Mouse (Mus musculus) embryonic facial prominence, embryonic 11.5 days (tissue): ENCODE measurements around the gene Dap3. TPM values are rescaled to one million over a fixed set of nuclear protein-coding genes. Genes with fewer than 3 reads are reported as not detected.
"Not testable (repeated sequence)": the region's sequence is repeated elsewhere in the genome, so short reads cannot be mapped to it uniquely, and the experiment has no call there.

Experiments
- ATAC-seq: fragments of 200-750 bp; cut with Nextera tagmentation; replicated peaks from 2 replicates; pipeline ENCODE4 v1.8.0; 2017; ENCODE audit warnings: low read depth; ENCODE audit not compliant: insufficient number of reproducible peaks, low FRiP score, low TSS enrichment
- DNase-seq: peaks from one replicate; pipeline ENCODE4 v3.0.0-alpha.2; 2015; ENCODE audit warnings: low spot score
- H3K27ac ChIP-seq: fragments of 300-500 bp; sonication (generic); replicated peaks from 2 replicates; pipeline ENCODE4 v1.5.1; 2014; ENCODE audit warnings: mild to moderate bottlenecking, low read depth, low read length, control low read depth
- H3K27me3 ChIP-seq: fragments of 300-500 bp; sonication (generic); 2 replicates; pipeline ENCODE4 v1.6.1; 2014; ENCODE audit warnings: mild to moderate bottlenecking, low read length, moderate library complexity, mixed read lengths; ENCODE audit not compliant: control insufficient read depth, insufficient read depth
- H3K36me3 ChIP-seq: fragments of 300-500 bp; sonication (generic); replicated peaks from 2 replicates; pipeline ENCODE4 v1.6.1; 2014; ENCODE audit warnings: low read depth, mild to moderate bottlenecking, low read length, moderate library complexity, mixed read lengths; ENCODE audit not compliant: control insufficient read depth, insufficient read depth
- H3K4me1 ChIP-seq: fragments of 300-500 bp; sonication (generic); 2 replicates; pipeline ENCODE4 v1.6.1; 2014; ENCODE audit warnings: low read length, mixed read lengths; ENCODE audit not compliant: control insufficient read depth, insufficient read depth
- H3K4me2 ChIP-seq: fragments of 300-500 bp; sonication (generic); 2 replicates; pipeline ENCODE4 v1.6.1; 2014; ENCODE audit warnings: low read depth, mild to moderate bottlenecking, control low read depth, low read length, moderate library complexity
- H3K4me3 ChIP-seq: fragments of 300-500 bp; sonication (generic); 2 replicates; pipeline ENCODE4 v1.5.1; 2014; ENCODE audit warnings: low read depth, low read length, control low read depth
- H3K9ac ChIP-seq: fragments of 300-500 bp; sonication (generic); replicated peaks from 2 replicates; pipeline ENCODE4 v1.6.1; 2014; ENCODE audit warnings: mild to moderate bottlenecking, control low read depth, low read length
- H3K9me3 ChIP-seq: fragments of 300-500 bp; sonication (generic); replicated peaks from 2 replicates; pipeline ENCODE4 v1.6.1; 2016; ENCODE audit warnings: mild to moderate bottlenecking, low read length, inconsistent platforms, mixed read lengths; ENCODE audit not compliant: control insufficient read depth
- WGBS: fragments of 180-500 bp; shearing (Covaris S2); extraction: QIAGEN DNeasy Blood & Tissue Kit; methylation state at CpG from one replicate; pipeline ENCODE4 v1.1.7; 2014; 5-methylcytosine and 5-hydroxymethylcytosine counted together
- polyA plus RNA-seq: library from polyadenylated mRNA; unstranded; fragments of >200 nt; fragmentation: Nextera tagmentation; extraction: Ambion mirVana; gene quantifications from 2 replicates; pipeline ENCODE4 v1.2.1, GENCODE M21; 2014

The Dap3 gene
- polyA plus RNA-seq, result 171 and 173 TPM in 2 replicates

DNA sequence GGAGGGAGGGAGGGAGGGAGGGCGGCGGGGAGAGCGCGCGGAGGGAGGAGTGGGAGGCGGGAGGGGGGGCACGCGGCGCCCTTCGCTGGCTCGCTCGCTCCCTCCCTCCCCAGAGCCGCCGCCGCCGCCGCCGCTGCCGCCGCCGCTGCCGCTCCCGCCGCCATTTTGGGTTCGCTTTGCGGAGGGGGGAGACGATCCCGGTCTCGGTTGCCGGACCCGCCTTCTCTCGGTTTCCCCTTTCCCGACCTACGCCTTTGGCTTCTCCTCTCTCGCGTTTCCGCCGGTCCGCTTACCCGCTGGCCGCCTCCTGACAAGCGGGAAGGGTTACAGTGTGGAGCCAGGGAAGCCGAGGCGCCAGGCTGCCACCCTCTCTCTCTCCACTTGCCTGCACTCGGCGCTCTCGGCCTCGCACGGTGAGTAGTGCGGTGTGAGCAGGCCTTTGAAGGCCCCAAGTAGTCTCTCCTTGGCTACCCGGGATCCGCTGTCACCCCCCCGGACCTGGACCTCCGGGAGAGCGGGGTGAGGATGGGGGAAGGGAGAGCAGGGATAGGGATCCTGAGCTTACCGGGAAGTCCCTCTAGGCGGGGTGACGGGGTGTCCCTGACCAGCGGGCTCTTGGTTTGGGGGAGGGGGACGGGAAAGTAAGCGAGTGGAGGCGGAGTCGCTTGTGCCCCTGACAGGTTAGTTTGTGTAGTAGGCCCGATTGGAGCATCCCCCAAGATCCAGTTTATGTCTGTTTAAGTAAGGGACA lies at the start of gene Dap3, which contains the start of gene Ash1l:
TSS of gene Dap3 (minus strand) at position 606 of the 751 bp plus-strand sequence.
TSS of gene Ash1l (plus strand) at position 47 of the 751 bp plus-strand sequence.
- ATAC-seq, result peak; percentile 82
- Histone ChIP-seq H3K27ac (peak within 1 kb of the TSS; percentile 99), H3K27me3 (no peaks in the 10 kb centered on the region), H3K9ac (peak within 1 kb of the TSS; percentile 95), H3K9me3 (no peaks in the 10 kb centered on the region), H3K4me2 (peak within 1 kb of the TSS; percentile 59), H3K4me3 (peak within 1 kb of the TSS; percentile 88), H3K36me3 (no peaks in the 10 kb centered on the region), H3K4me1 (no peaks in the 10 kb centered on the region)
- WGBS, result 1% methylated on average over 45 of the region's 64 CpGs
- peak; percentile 74 for DNase-seq

GRCm38 (mm10) chr3:88992793-88993192 lies 41.8 kb upstream of the Dap3 start:
- Histone ChIP-seq H3K9me3 (no peaks in the 10 kb centered on the region), H3K36me3 (no peaks in the 10 kb centered on the region), H3K4me3 (no peak overlapping the region), H3K4me2 (no peak overlapping the region), H3K27me3 (no peaks in the 10 kb centered on the region), H3K27ac (no peak overlapping the region), H3K4me1 (no peaks in the 10 kb centered on the region), H3K9ac (no peak overlapping the region)
- ATAC-seq (no peak), DNase-seq (no peak)
- WGBS, result 89% methylated on average over 2 of the region's 2 CpGs

DNA sequence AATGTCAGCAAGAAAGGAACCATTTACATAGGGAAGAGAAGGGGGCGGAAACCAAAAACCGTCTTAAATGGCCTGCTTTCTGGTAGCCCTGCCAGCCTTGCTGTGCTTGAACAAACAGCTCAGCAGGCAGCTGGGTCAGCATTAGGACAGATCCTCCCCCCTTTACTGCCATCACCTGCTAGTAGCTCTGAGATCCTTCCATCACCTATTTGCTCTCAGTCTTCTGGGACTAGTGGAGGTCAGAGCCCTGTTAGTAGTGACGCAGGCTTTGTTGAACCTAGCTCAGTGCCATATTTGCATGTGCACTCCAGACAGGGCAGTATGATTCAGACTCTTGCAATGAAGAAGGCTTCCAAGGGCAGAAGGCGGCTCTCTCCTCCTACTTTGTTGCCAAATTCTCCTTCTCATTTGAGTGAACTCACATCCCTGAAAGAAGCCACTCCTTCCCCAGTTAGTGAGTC lies 33.0 kb upstream of the Dap3 start:
- Histone ChIP-seq H3K27ac (no peak overlapping the region), H3K9ac (no peak overlapping the region), H3K27me3 (no peaks in the 10 kb centered on the region), H3K4me1 (no peaks in the 10 kb centered on the region), H3K36me3 (no peaks in the 10 kb centered on the region; the same call in 1 of the 2 replicates), H3K4me3 (no peak overlapping the region), H3K4me2 (no peak overlapping the region), H3K9me3 (no peaks in the 10 kb centered on the region)
- ATAC-seq (no peak), DNase-seq (no peak)
- 71% methylated on average over 4 of the region's 4 CpGs for WGBS

DNA sequence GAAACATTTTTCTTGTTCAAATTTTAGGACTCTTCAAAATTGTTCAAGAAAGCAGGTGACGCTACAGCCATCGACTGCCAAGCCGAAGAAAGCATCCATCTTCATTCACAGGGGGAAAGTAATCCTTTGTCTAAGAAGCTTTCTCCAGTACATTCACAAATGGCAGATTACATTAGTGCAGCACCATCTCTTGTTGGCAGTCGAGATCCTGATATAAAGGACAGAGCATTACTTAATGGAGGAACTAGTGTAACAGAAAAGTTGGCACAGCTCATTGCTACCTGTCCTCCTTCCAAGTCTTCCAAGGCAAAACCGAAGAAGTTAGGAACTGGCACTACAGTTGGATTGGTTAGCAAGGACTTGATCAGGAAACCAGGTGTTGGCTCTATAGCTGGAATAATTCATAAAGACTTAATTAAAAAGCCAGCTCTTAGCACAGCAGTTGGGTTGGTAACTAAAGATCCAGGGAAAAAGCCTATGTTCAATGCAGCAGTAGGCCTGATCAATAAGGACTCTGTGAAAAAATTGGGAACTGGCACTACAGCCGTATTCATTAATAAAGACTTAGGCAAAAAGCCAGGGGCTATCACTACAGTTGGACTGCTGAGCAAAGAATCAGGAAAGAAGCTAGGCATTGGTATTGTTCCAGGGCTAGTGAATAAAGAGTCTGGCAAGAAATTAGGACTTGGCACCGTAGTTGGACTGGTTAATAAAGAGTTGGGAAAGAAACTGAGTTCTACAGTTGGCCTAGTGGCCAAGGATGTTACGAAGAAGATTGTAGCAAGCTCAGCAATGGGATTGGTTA lies 30.4 kb upstream of the Dap3 start:
- Histone ChIP-seq H3K4me1 (no peaks in the 10 kb centered on the region), H3K9ac (no peak overlapping the region), H3K27me3 (no peaks in the 10 kb centered on the region), H3K9me3 (no peaks in the 10 kb centered on the region), H3K4me3 (no peak overlapping the region), H3K36me3 (no peaks in the 10 kb centered on the region; the same call in 1 of the 2 replicates), H3K27ac (no peak overlapping the region), H3K4me2 (no peak overlapping the region)
- 94% methylated on average over 8 of the region's 8 CpGs for WGBS
- DNase-seq, result no peak
- ATAC-seq, result no peak

- no peaks in the 10 kb centered on the region; the same call in 1 of the 2 replicates for H3K36me3 ChIP-seq
- no peaks in the 10 kb centered on the region for H3K27me3 ChIP-seq
- no peak overlapping the region for H3K27ac ChIP-seq
- H3K4me3 ChIP-seq, result no peak overlapping the region
- H3K9me3 ChIP-seq, result no peaks in the 10 kb centered on the region
- no peaks in the 10 kb centered on the region for H3K4me1 ChIP-seq
- ATAC-seq (no peak), DNase-seq (no peak)
- H3K9ac ChIP-seq, result no peak overlapping the region
- WGBS, result 94% methylated on average over 2 of the region's 2 CpGs
- H3K4me2 ChIP-seq, result no peak overlapping the region
Observed at GRCm38 (mm10) chr3:88975012-88975411, 24.0 kb upstream of the Dap3 start.

DNA sequence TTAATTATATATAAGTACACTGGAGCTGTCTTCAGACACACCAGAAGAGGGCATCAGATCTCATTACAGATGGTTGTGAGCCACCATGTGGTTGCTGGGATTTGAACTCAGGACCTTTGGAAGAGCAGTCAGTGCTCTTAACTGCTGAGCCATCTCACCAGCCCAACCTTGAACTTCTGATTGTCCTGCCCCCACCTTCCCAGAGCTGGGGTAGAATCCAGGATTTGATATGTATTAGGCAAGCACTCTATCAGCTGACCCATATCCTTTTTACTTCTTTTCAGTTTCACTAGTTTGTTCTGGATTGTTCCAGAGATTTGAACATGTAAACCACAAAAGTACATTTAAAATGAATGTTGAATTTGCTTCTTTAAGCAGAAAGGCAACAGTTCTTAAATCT lies 12.2 kb upstream of the Dap3 start:
- not testable (repeated sequence) for H3K36me3 ChIP-seq, H3K9ac ChIP-seq, DNase-seq, H3K4me3 ChIP-seq, H3K9me3 ChIP-seq, H3K4me1 ChIP-seq, H3K27ac ChIP-seq, ATAC-seq, H3K27me3 ChIP-seq, H3K4me2 ChIP-seq

GRCm38 (mm10) chr3:88953736-88954135 lies 2.8 kb upstream of the Dap3 start:
- no peak for ATAC-seq
- Histone ChIP-seq H3K4me1 (no peaks in the 10 kb centered on the region), H3K9ac (no peak overlapping the region), H3K4me2 (no peak overlapping the region), H3K27ac (no peak overlapping the region), H3K4me3 (no peak overlapping the region), H3K9me3 (no peaks in the 10 kb centered on the region), H3K36me3 (no peaks in the 10 kb centered on the region), H3K27me3 (no peaks in the 10 kb centered on the region)
- no peak for DNase-seq

DNA sequence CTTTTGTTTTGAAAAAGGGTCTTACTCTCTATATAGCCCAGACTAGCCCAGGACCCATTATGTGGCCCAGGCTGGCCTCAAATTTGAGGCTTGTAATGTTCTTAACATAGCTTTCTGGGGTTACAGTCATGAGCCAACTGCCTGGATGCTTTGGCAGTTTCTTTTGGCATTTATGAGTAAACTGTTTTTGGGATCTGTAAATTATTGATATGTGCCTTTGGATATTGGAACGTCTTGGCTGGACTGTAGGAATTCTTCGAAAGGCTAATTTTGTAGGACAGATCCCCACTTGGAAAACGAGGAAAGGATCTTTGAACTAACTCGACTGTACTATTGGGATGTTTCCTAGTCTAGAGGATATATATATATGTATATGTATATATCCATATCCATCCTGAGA lies 2.3 kb upstream of the Dap3 start:
- WGBS, result 86% methylated on average over 4 of the region's 4 CpGs
- no peak overlapping the region for H3K4me2 ChIP-seq
- no peak overlapping the region for H3K4me3 ChIP-seq
- no peak overlapping the region for H3K27ac ChIP-seq
- no peaks in the 10 kb centered on the region for H3K9me3 ChIP-seq
- no peak for DNase-seq
- H3K4me1 ChIP-seq, result no peaks in the 10 kb centered on the region
- H3K27me3 ChIP-seq, result no peaks in the 10 kb centered on the region
- no peak overlapping the region for H3K9ac ChIP-seq
- no peak for ATAC-seq
- H3K36me3 ChIP-seq, result no peaks in the 10 kb centered on the region
